Comparison of ENCODE assay signal across 13 mouse cellular contexts in genomic region chr5:54001021-54001420, GRCm38 (mm10). TPM values are rescaled to one million over a fixed set of nuclear protein-coding genes. Genes with fewer than 3 reads are reported as not detected.
DNase-seq lines count a peak whose midpoint lies in the region; ATAC-seq and TF ChIP-seq lines count a peak whose summit lies in the region.
"Had no signal": no experiment of that assay in that cellular context is flagged by ENCODE, and none has a peak within 500 bp of the region (broad histone marks: within the 10 kb centered on the region; RNA-seq: fewer than 3 reads in every experiment).

No protein-coding gene starts in this region.

- H3K4me3 ChIP-seq in heart, embryonic 14.5 days (ENCODE audit: control insufficient read depth in 1 of 2, insufficient read depth in 1 of 2, low read depth in 1 of 2, low read length in 2 of 2), result no peak overlapping the region
- no peak overlapping the region for H3K4me3 ChIP-seq in liver, postnatal 0 days (ENCODE audit: low read depth, low read length)
- no peak overlapping the region for H3K4me3 ChIP-seq in liver, embryonic 11.5 days (ENCODE audit: low read depth, low read length)
- H3K4me3 ChIP-seq in limb, embryonic 12.5 days (replicated peaks), result no peak overlapping the region

- H3K36me3 ChIP-seq in heart, embryonic 14.5 days (ENCODE audit: control insufficient read depth, insufficient read depth, low read length), result no peaks in the 10 kb centered on the region
- no peaks in the 10 kb centered on the region for H3K36me3 ChIP-seq in liver, postnatal 0 days (replicated peaks; ENCODE audit: insufficient read depth, low read length)
- H3K36me3 ChIP-seq in liver, embryonic 11.5 days (ENCODE audit: control insufficient read depth, insufficient read depth, low read length), result no peaks in the 10 kb centered on the region
- H3K36me3 ChIP-seq in limb, embryonic 12.5 days, result no peaks in the 10 kb centered on the region

- 53% methylated on average over 5 of the region's 5 CpGs for WGBS in heart, embryonic 14.5 days
- 57% methylated on average over 5 of the region's 5 CpGs for WGBS in liver, postnatal 0 days (ENCODE audit: insufficient replicate concordance)
- WGBS in liver, embryonic 11.5 days, result 76% methylated on average over 5 of the region's 5 CpGs
- whole genome bisulfite sequencing in limb, embryonic 12.5 days, result 25% methylated on average over 5 of the region's 5 CpGs

- intact Hi-C loops in heart, postnatal 14 days (cut with DNase I), result no loop called here
- intact Hi-C loops in gastrocnemius, postnatal 36 days (cut with DNase I), result no loop called here

- no peak for DNase-seq in heart, postnatal 14 days
- no peak for DNase-seq in liver, postnatal 0 days
- DNase-seq in liver, embryonic 11.5 days (ENCODE audit: low spot score), result no peak
- peak; percentile 51 for DNase-seq in adipocyte (ENCODE audit: low spot score)
- no peak for DNase-seq in gastrocnemius, postnatal 36 days
- no peak for DNase-seq in thymus, postnatal 0 days (ENCODE audit: low spot score)
- DNase-seq: adrenal gland, postnatal 36 days; cerebellum, adult 11-12 months; heart, postnatal 4 days; retina, postnatal 1 day; thymus, postnatal 4 days had no signal

- no peak for ATAC-seq in heart, embryonic 14.5 days (ENCODE audit: insufficient number of reproducible peaks, insufficient read depth, low FRiP score, low read depth)
- ATAC-seq in liver, postnatal 0 days, result no peak
- no peak for ATAC-seq in liver, embryonic 11.5 days (replicated peaks; ENCODE audit: low FRiP score)
- ATAC-seq in limb, embryonic 12.5 days (ENCODE audit: insufficient number of reproducible peaks, insufficient read depth, low FRiP score, low TSS enrichment, low read depth), result no peak

- TF ChIP-seq EP300 in liver, postnatal 0 days (IDR thresholded peaks at IDR 0.05; ENCODE audit: low read depth), result no peak

- no peak overlapping the region for H3K9ac ChIP-seq in heart, embryonic 14.5 days (ENCODE audit: low read length)
- no peak overlapping the region for H3K9ac ChIP-seq in liver, postnatal 0 days (replicated peaks)
- H3K9ac ChIP-seq in liver, embryonic 11.5 days (ENCODE audit: low read depth, low read length), result no peak overlapping the region
- H3K9ac ChIP-seq in limb, embryonic 12.5 days (replicated peaks), result no peak overlapping the region

- peaks cover 2 to 34% of the 10 kb centered on the region in 2 experiments; a peak in 3 of 4 replicates for H3K4me1 ChIP-seq in heart, embryonic 14.5 days (ENCODE audit: control insufficient read depth in 2 of 2, insufficient read depth in 2 of 2, low read length in 2 of 2)
- peaks cover 21% of the 10 kb centered on the region; the same call in 1 of the 2 replicates for H3K4me1 ChIP-seq in liver, postnatal 0 days (ENCODE audit: insufficient read depth)
- H3K4me1 ChIP-seq in liver, embryonic 11.5 days (replicated peaks; ENCODE audit: control insufficient read depth, insufficient read depth, low read length), result peaks cover 14% of the 10 kb centered on the region
- peaks cover 32% of the 10 kb centered on the region for H3K4me1 ChIP-seq in limb, embryonic 12.5 days (replicated peaks)

- no peak overlapping the region for H3K27ac ChIP-seq in heart, embryonic 14.5 days (replicated peaks in 1 of 2; ENCODE audit: control insufficient read depth in 1 of 2, insufficient read depth in 1 of 2, low read depth in 2 of 2, low read length in 2 of 2)
- H3K27ac ChIP-seq in liver, postnatal 0 days (ENCODE audit: low read depth), result no peak overlapping the region
- no peak overlapping the region for H3K27ac ChIP-seq in liver, embryonic 11.5 days (ENCODE audit: low read depth, low read length)
- no peak overlapping the region for H3K27ac ChIP-seq in limb, embryonic 12.5 days

- H3K27me3 ChIP-seq in heart, embryonic 14.5 days (ENCODE audit: control insufficient read depth, insufficient read depth, low read length), result no peaks in the 10 kb centered on the region
- H3K27me3 ChIP-seq in liver, postnatal 0 days (ENCODE audit: insufficient read depth, low read length), result no peaks in the 10 kb centered on the region
- no peaks in the 10 kb centered on the region for H3K27me3 ChIP-seq in liver, embryonic 11.5 days (replicated peaks; ENCODE audit: control insufficient read depth, insufficient read depth, low read length)
- no peaks in the 10 kb centered on the region for H3K27me3 ChIP-seq in limb, embryonic 12.5 days

- no peak for TF ChIP-seq CTCF in liver, postnatal 0 days (IDR thresholded peaks at IDR 0.05; ENCODE audit: low read depth)

- H3K9me3 ChIP-seq in heart, embryonic 14.5 days (ENCODE audit: control insufficient read depth, low read length), result no peaks in the 10 kb centered on the region
- no peaks in the 10 kb centered on the region for H3K9me3 ChIP-seq in liver, postnatal 0 days (ENCODE audit: low read length)
- H3K9me3 ChIP-seq in liver, embryonic 11.5 days (ENCODE audit: control insufficient read depth, low read length), result no peaks in the 10 kb centered on the region
- no peaks in the 10 kb centered on the region for H3K9me3 ChIP-seq in limb, embryonic 12.5 days

- peak overlapping the region; percentile 90 for H3K4me2 ChIP-seq in heart, embryonic 14.5 days (ENCODE audit: low read length)
- H3K4me2 ChIP-seq in liver, postnatal 0 days (ENCODE audit: low read depth, low read length), result peak overlapping the region; percentile 22; the same call in 1 of the 2 replicates
- no peak overlapping the region for H3K4me2 ChIP-seq in liver, embryonic 11.5 days
- peak overlapping the region; percentile 87 for H3K4me2 ChIP-seq in limb, embryonic 12.5 days

RNA-seq across cellular contexts. Expression of gene Stim2, which starts 2.7 kb away (rescaled TPM):
- polyA plus RNA-seq in heart, embryonic 14.5 days (2014; fragmentation: Nextera tagmentation; extraction: Ambion mirVana), result 11.9 and 18.1 TPM in 2 replicates
- total RNA-seq in heart, postnatal 14 days (2021), result 10 to 100 TPM; 19.9 to 23.5 TPM
- 5.4 and 6.3 TPM in 2 replicates for polyA plus RNA-seq in liver, postnatal 0 days (2015; fragmentation: Nextera tagmentation; extraction: Ambion mirVana)
- 12.0 and 13.2 TPM in 2 replicates for polyA plus RNA-seq in liver, embryonic 11.5 days (2014; fragmentation: Nextera tagmentation; extraction: Ambion mirVana)
- 16.8 and 19.1 TPM in 2 replicates for polyA plus RNA-seq in limb, embryonic 12.5 days (2016; fragmentation: Nextera tagmentation; extraction: Ambion mirVana)
- 10 to 100 TPM; 35.7 to 49.3 TPM for total RNA-seq in gastrocnemius, postnatal 36 days (2021)
- polyA plus RNA-seq in thymus, postnatal 0 days (2015; fragmentation: Nextera tagmentation; extraction: Ambion mirVana), result 21.1 and 28.8 TPM in 2 replicates
